Mouse (Mus musculus) gastrocnemius, postnatal 4 days (tissue): ENCODE data around the gene Tmem87a. TPM values are rescaled to one million over a fixed set of nuclear protein-coding genes. Genes with fewer than 3 reads are reported as not detected.

Experiments
- DNase-seq, 2 experiments: peaks; one replicate each; pipeline ENCODE4 v3.0.0; 2021 to 2022; ENCODE audit warnings: low spot score in 2 of 2, mixed read lengths in 2 of 2
- total RNA-seq, 2 experiments: library from RNA; stranded (reverse); gene quantifications; 2 replicates each; pipeline ENCODE4 v1.2.3; 2021

The Tmem87a gene
- total RNA-seq, 2 experiments from 2014 or later = 31.8 to 38.7 TPM

DNA sequence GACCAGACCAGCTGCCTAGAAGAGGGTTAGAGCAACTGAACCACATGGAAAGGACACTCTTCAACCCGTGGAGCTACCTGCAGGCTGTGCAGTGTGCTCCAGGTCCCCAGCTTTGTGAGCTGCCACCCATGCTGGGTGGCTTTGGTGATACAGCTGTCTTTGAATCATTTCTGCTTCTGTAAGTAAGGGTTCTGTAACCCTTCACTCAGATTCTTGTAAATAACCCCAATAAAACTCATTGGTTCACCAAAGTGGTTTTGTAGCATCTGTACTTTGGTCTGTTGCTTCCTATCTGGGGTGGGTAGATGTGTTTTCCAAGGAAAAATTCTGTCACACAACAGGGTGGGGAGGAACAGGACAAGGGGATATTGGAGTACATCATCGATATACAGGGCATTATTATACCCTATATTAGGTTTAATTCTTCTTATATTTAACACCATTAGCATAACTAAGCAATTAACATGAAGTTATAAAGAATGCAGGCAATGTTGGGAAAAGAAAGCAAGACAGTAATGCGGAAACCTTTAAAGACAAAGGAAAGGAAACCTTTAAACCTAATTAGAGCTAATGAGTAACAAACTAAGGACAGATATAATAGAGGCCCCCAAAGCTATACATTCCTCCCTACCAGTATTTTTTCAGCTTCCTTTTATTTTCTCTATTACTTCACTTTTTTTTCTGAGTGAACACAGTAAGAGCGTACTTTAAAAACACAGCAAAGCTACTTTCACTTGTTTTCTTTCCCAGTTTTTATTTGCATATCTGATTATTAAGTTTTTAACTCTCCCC is 36.3 kb downstream of the Tmem87a start:
- no peak for DNase-seq

DNA sequence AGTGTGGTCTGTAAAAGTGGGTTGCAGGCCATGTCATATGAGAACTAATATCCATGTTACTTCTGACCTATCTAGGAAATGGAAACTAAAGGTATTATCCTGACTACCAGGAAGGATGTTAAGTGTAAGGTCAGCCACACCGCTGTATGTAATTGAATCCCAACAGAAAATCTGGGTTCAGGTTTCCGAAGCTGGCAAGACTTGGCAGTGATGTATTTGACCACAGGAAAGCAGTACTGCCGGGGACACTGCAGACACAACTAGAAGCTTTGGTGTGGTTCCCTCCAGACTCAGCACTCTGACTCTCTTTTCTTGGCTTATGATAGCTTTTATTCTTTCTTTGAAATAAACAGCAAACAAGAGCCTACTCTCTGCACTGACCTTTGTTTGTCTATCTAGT is 37.4 kb downstream of the Tmem87a start:
- DNase-seq = no peak

DNA sequence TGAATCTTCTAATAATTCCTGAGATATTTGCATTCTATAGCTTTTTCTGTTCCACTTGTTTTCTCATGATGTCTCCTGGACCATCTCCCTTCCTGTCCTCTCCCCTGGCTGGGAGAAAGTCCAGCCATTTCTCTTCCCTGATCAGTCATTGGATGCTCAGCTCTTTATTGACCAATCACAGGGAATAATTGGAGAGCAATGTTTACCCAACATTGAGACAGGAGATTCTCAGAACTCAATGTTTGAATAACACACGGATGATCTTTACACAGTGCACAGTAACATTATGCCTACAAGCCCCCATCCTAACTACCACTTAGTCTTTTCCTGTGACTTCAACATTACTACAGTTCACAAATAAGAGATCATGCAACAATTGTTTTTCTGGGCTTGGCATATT is 43.5 kb downstream of the Tmem87a start:
- no peak for DNase-seq

DNA sequence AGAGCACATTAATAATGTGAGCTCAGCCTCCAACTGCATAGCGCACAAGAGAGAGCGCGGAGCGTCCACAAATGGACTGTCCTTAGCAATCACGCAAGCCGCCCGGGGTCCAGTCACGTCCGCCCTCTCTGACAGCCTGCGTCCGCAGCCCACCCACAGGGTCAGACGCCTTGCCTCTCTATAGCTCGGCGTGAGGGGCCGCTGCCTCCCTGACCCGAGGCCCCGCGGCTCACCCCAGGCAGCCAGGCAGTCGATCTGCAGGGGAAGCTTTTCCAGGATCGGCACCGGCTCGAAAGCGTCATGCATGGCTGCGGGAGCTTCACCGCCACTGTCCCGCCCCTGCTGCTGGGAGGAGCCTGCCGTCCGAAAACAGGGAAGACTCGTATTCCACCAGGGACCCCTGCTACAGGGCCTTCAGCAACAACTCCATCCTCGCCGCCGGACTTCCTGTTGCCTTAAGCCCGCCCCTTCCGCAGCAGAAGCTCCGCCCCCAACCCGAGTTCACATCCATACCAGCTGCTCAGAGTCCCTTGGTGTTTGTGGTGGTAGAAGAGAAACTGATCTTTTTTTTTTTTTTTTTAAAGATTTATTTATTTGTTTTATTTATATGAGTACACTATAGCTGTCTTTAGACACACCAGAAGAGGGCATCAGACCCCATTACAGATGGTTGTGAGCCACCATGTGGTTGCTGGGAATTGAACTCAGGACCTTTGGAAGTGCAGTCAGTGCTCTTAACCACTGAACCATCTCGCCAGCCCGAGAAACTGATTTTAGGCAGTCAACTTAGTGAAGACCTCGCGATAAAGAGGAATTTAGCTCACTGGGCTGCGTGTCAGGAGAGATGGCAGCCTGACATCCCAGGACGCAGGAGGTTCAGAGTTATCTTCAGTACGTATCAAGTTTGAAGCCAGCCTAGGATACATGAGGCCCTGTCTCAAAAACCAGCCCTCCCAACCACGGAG is 50.9 kb downstream of the Tmem87a start, which contains the start of gene Vps39:
Gene Vps39, minus strand, starts transcription at position 456 of the 965 bp plus-strand sequence.
- DNase-seq = peak; percentile 77 to 90

DNA sequence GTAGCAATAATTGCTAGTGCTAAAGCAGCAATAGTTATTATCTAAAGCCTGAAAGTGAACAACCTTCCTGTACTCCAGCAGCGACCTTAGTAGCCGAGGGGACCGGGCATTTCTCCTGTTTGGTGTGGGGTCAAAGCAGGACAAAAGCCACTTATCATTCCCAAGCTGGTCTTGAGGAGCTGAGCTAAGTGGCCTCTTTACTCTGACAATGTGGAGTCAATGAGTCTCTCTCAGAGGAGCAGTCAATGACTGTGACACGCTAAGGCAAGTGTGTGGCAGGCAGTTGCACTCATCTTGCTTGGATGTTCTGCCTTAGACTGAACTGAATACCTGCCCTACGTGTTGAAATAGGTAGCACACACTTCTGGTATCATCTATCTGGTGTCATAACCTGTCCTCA is 52.6 kb downstream of the Tmem87a start:
- DNase-seq = no peak

DNA sequence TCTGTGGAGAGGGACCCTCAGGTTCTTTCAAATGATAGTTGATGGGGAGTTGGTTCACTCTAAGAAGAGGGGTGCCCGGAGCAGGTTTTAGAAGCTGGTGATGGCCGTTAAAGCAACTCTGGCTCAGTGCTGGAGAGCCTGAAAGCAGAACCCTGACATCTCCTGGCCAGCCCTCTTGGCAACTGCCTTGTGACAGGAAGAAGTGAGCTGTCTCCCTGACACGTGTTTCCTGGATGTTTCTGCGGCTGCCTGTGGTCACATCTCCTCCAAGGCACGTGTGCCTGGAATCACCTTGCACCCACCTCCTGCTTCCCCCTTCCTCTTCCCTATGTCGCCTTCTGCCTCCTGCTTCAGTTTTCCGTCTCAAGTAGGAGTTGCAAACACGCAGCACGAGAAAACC is 55.8 kb downstream of the Tmem87a start:
- DNase-seq = no peak

DNA sequence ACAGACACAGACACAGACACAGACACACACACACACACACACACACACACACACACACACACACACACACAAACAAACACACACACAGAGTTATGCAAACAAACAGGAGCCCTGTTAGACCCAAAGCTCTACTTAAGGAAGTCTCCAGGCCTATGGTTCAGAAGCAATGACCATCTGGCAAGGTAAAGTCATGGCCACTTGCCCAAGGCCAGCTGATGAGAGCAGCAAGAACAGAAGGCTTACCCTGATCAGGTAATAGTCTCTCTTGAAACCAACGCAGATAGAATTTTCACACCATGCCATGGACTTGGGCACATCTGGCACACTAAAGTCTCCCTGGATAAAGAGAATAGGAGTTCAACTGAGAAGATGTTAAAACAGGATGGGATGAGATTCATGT is 62.2 kb downstream of the Tmem87a start:
- DNase-seq = no peak

DNA sequence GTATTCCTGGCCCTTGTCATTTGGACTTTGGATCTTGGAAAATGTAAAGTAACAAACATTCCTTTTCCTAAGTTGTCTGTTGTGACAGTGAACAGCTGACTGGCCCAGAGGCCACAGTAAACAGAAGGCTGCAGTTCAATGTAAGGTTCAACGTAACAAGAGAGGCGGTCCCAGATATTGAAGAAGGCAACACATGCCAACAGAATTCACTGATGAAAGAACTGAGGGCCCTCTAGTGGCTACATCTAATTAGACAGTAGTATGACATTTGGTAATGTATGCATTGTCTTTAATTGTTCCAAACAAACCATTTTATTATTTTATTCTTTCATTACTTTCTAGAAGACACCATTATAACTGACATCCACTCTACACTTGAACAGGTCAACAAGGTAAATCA is 66.0 kb downstream of the Tmem87a start:
- no peak for DNase-seq

DNA sequence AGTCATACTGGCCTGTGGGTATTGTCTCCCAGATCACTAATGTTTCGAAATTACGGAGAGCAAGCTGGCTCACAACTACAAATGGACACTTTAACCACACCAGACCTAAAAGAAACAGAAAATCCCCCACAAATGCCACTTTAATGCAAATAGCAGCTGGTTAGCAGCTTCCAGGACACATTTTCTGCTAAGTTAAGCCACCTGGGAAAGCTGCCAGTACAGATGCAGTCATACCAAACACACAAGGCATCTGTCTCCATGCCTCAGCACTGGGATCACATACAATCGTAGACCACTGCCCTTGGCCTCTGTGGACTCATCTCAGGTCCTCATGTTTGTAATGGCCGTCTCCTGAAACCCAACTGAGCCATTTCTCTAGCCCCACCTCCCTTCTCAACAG is 72.3 kb downstream of the Tmem87a start:
- peak in 1 of 2 experiments; percentile 46 for DNase-seq

DNA sequence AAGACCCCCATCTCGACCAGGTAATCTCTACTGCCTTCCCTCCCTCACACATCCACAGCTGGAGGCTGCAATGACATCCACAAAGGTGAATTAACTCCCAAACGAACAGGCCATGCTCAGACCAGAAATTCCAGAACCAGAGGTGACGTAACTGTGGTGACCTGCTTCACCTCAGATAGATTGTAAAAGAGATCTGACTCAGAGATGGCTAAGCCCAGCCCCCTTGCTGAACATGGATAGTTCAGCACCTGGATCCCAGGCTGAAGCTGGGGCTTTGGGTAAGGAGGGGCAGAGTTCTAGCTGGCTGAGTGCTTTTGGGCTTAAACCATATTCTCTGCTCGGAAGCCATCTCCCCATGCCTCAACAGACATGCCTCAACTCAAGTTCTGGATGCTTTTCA is 88.8 kb downstream of the Tmem87a start:
- DNase-seq = no peak

DNA sequence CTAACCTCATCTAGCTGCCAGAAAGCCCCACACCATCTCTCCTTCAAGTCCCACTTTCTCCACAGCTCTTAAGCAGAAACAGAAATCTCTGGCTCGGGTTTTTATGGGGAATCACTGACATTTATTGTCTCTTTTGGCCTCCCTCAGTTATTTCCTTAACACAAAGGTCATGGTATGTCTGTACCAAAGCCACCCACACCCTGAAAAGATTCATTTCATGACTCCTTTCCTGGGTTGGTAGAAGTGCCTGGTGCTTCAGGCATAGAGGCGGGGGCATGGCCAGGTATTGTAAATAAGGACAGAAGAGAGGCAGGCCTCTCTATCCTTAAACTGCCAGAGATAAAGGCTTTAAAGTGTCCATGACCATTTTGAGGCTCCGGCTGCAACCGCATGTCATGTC is 89.4 kb downstream of the Tmem87a start:
- DNase-seq = no peak

DNA sequence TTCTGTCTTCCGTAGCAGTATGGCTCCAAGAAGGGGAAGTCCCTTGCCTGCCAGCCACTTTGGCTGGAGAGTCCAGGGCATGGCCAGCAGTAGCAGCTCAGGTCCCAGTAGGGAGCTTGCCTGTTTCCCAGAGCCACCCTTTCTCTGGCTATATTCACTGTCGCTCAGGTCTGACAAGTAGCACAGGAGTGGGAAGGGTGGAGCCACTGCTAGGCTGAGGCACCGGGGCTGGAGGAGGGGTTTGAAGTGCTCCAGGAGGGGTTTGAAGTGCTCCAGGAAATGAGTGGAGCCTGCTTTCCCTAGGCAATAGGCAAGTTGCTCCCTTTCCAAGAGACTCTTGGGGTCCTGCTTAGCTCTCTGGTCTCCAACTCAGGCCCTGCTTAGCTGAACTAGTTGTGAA is 89.9 kb downstream of the Tmem87a start, which contains the start of gene Pla2g4f:
Gene Pla2g4f, minus strand, starts transcription at position 190 of the 400 bp plus-strand sequence.
- DNase-seq = no peak

DNA sequence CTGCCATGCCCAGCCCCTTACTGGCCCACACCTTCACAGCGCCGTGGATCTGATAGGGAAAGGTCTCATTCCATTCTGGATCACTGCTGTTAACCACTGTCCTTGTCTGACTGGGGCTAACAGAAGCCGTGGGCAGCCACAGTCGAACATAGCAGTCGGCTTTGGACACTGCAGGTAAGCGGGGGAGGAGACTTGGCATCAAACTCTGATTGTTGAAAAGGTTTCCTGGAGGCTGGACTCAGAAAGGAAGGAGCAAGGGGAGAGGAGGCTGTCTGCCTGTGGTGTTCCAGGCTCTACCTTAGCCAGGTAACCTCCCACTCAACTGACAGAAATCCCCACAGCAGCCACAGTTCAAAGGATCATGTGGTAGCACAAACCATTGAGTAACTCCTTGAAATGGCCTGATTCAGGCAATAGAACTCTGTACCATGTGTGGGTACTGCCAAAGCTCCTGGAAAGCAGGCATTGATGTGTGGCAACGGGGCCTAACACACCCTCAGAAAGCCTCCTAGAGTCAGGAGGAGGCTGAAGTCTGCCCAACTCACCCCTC is 91.6 kb downstream of the Tmem87a start:
- DNase-seq = no peak

Other genes starting within 250 kb of the Tmem87a start
- gene Ehd4, start 249.5 kb downstream of the Tmem87a start, total RNA-seq = 100 to 1,000 TPM; 166 to 179 TPM
- 10 to 100 TPM; 21.2 to 27.9 TPM for gene Pla2g4e, start 158.8 kb downstream of the Tmem87a start, total RNA-seq
- not detected for gene Pla2g4d, start 114.9 kb downstream of the Tmem87a start, total RNA-seq
- gene Pla2g4f, start 89.9 kb downstream of the Tmem87a start, total RNA-seq = under 1 TPM in 1 of 2 experiments, not detected in 1; 0.10 TPM
- 10 to 100 TPM; 27.3 to 34.7 TPM for gene Vps39, start 51.0 kb downstream of the Tmem87a start, total RNA-seq
- gene Ganc, start 217 bp downstream of the Tmem87a start, total RNA-seq = 10 to 100 TPM; 19.9 to 22.1 TPM
- 10 to 100 TPM; 79.3 to 83.4 TPM for gene Capn3, start 51.9 kb upstream of the Tmem87a start, total RNA-seq
- 100 to 1,000 TPM; 170 to 171 TPM for gene Zfp106, start 159.7 kb upstream of the Tmem87a start, total RNA-seq
- 10 to 100 TPM; 52.0 to 64.4 TPM for gene Snap23, start 163.6 kb upstream of the Tmem87a start, total RNA-seq
- gene Haus2, start 205.3 kb upstream of the Tmem87a start, total RNA-seq = 10 to 100 TPM; 10.9 to 11.0 TPM
- 10 to 100 TPM; 11.5 to 13.9 TPM for gene Lrrc57, start 205.4 kb upstream of the Tmem87a start, total RNA-seq
- gene Stard9, start 225.0 kb upstream of the Tmem87a start, total RNA-seq = 10 to 100 TPM; 25.6 to 30.7 TPM